Mouse (Mus musculus): ENCODE data around the gene Hnrnpk. TPM values are rescaled to one million over a fixed set of nuclear protein-coding genes. Genes with fewer than 3 reads are reported as not detected.
"Not testable (repeated sequence)": the region's sequence is repeated elsewhere in the genome, so short reads cannot be mapped to it uniquely, and the experiment has no call there.

The Hnrnpk gene
- total and polyA plus RNA-seq, 3 experiments = 411 to 1,549 (median 1,174) TPM

- Histone ChIP-seq H3K4me3 (replicated peaks in 1 of 3; ENCODE audit: low read depth in 2 of 3, low read length in 2 of 3, poor library complexity in 1 of 3) (peak overlapping the region; percentile 87 to 96 (median 89)), H3K9me3 (replicated peaks; ENCODE audit: low read length) (no peaks in the 10 kb centered on the region), H3K27me3 (replicated peaks) (no peaks in the 10 kb centered on the region), H3K79me2 (replicated peaks; ENCODE audit: control insufficient read depth, extremely low read depth, insufficient read depth, poor library complexity, severe bottlenecking) (peaks cover 51% of the 10 kb centered on the region), H3K4me2 (ENCODE audit: insufficient read depth, low read depth, poor library complexity, severe bottlenecking) (peak overlapping the region; percentile 66; the same call in 1 of the 2 replicates), H3K9ac (ENCODE audit: insufficient read depth, low read depth) (peak overlapping the region; percentile 91), H3K27ac (ENCODE audit: insufficient read depth, low read depth) (no peak overlapping the region), H3K4me1 (ENCODE audit: control insufficient read depth in 1 of 2, insufficient read depth in 2 of 2) (peaks cover 0 to 21% of the 10 kb centered on the region in 2 experiments; a peak in 2 of 4 replicates), H3K36me3 (replicated peaks in 1 of 2; ENCODE audit: control insufficient read depth in 1 of 2, insufficient read depth in 1 of 2, low read length in 1 of 2) (peaks cover 18 to 36% of the 10 kb centered on the region in 2 experiments)
- peak; percentile 36 for DNase-seq (ENCODE audit: extremely low read depth)
- in situ Hi-C loops (cut with MboI; ENCODE audit: low pct_ligation_motif_present, low pct_unique_long_range_greater_than_20kb, low sequenced_read_pairs) = no loop called here
- no peak for TF ChIP-seq HCFC1 (IDR thresholded peaks at IDR 0.05; ENCODE audit: low read depth, low read length)
- TF ChIP-seq ZKSCAN1 (IDR thresholded peaks at IDR 0.05; ENCODE audit: borderline replicate concordance, low read depth, low read length) = no peak
- TF ChIP-seq EP300 (IDR thresholded peaks at IDR 0.05; ENCODE audit: low read length) = no peak
- no peak for TF ChIP-seq ZNF384 (IDR thresholded peaks at IDR 0.05; ENCODE audit: low read depth, low read length)
- TF ChIP-seq CHD2 (IDR thresholded peaks at IDR 0.05; ENCODE audit: low read length) = no peak
- TF ChIP-seq ZC3H11A (IDR thresholded peaks at IDR 0.05; ENCODE audit: low read depth, low read length) = no peak
- TF ChIP-seq POLR2A (IDR thresholded peaks at IDR 0.05; ENCODE audit: low read depth, low read length) = no peak
- TF ChIP-seq RCOR1 (conservative IDR thresholded peaks at IDR 0.05; ENCODE audit: low read depth, low read length) = no peak
- TF ChIP-seq POLR2AphosphoS2 (IDR thresholded peaks at IDR 0.05; ENCODE audit: low read depth, low read length) = no peak
- TF ChIP-seq NELFE (IDR thresholded peaks at IDR 0.05; ENCODE audit: low read depth, low read length) = no peak
- no peak for TF ChIP-seq BHLHE40 (IDR thresholded peaks at IDR 0.05; ENCODE audit: low read depth, low read length)
- TF ChIP-seq KAT2A (IDR thresholded peaks at IDR 0.05; ENCODE audit: insufficient replicate concordance, low read length) = no peak
- dilution Hi-C loops (cut with MboI; ENCODE audit: extremely low pct_ligation_motif_present, extremely low pct_unique_long_range_greater_than_20kb, low sequenced_read_pairs) = no loop called here
Measured at GRCm38 (mm10) chr13:58400576-58400975, 2.6 kb downstream of the Hnrnpk start.

GRCm38 (mm10) chr13:58397651-58398050 is 5.5 kb downstream of the Hnrnpk start:
- Histone ChIP-seq H3K9ac (ENCODE audit: insufficient read depth, low read depth) (no peak overlapping the region), H3K27me3 (replicated peaks) (no peaks in the 10 kb centered on the region), H3K9me3 (replicated peaks; ENCODE audit: low read length) (no peaks in the 10 kb centered on the region), H3K27ac (ENCODE audit: insufficient read depth, low read depth) (no peak overlapping the region), H3K4me2 (ENCODE audit: insufficient read depth, low read depth, poor library complexity, severe bottlenecking) (no peak overlapping the region), H3K4me3 (replicated peaks in 1 of 3; ENCODE audit: low read depth in 2 of 3, low read length in 2 of 3, poor library complexity in 1 of 3) (no peak overlapping the region), H3K4me1 (ENCODE audit: control insufficient read depth in 1 of 2, insufficient read depth in 2 of 2) (peaks cover 0 to 15% of the 10 kb centered on the region in 2 experiments; a peak in 2 of 4 replicates), H3K36me3 (replicated peaks in 1 of 2; ENCODE audit: control insufficient read depth in 1 of 2, insufficient read depth in 1 of 2, low read length in 1 of 2) (peaks cover 35 to 62% of the 10 kb centered on the region in 2 experiments), H3K79me2 (replicated peaks; ENCODE audit: control insufficient read depth, extremely low read depth, insufficient read depth, poor library complexity, severe bottlenecking) (peaks cover 45% of the 10 kb centered on the region)
- dilution Hi-C loops (cut with MboI; ENCODE audit: extremely low pct_ligation_motif_present, extremely low pct_unique_long_range_greater_than_20kb, low sequenced_read_pairs) (no loop called here), in situ Hi-C loops (cut with MboI; ENCODE audit: low pct_ligation_motif_present, low pct_unique_long_range_greater_than_20kb, low sequenced_read_pairs) (loop anchor here (25.0 kb wide), 1 partner anchor 160 kb away; no protein-coding TSS in a partner anchor)
- TF ChIP-seq POLR2A (IDR thresholded peaks at IDR 0.05; ENCODE audit: low read depth, low read length) = 0 out of 2 replicates have a peak, but pooled peaks have one; percentile 15
- no peak for TF ChIP-seq MXI1 (IDR thresholded peaks at IDR 0.05; ENCODE audit: low read depth, low read length)
- DNase-seq (ENCODE audit: extremely low read depth) = no peak

- H3K27ac ChIP-seq (ENCODE audit: insufficient read depth, low read depth); H3K9ac ChIP-seq (ENCODE audit: insufficient read depth, low read depth); H3K4me2 ChIP-seq (ENCODE audit: insufficient read depth, low read depth, poor library complexity, severe bottlenecking); H3K4me3 ChIP-seq (replicated peaks in 1 of 3; ENCODE audit: low read depth in 2 of 3, low read length in 2 of 3, poor library complexity in 1 of 3); H3K27me3 ChIP-seq (replicated peaks); dilution Hi-C loops (cut with MboI; ENCODE audit: extremely low pct_ligation_motif_present, extremely low pct_unique_long_range_greater_than_20kb, low sequenced_read_pairs); DNase-seq (ENCODE audit: extremely low read depth); H3K9me3 ChIP-seq (replicated peaks; ENCODE audit: low read length): not testable (repeated sequence)
- in situ Hi-C loops (cut with MboI; ENCODE audit: low pct_ligation_motif_present, low pct_unique_long_range_greater_than_20kb, low sequenced_read_pairs) = loop anchor here (25.0 kb wide), 1 partner anchor 157 kb away; no protein-coding TSS in a partner anchor
- peaks cover 26% of the 10 kb centered on the region for H3K79me2 ChIP-seq (replicated peaks; ENCODE audit: control insufficient read depth, extremely low read depth, insufficient read depth, poor library complexity, severe bottlenecking)
- H3K4me1 ChIP-seq (ENCODE audit: control insufficient read depth in 1 of 2, insufficient read depth in 2 of 2) = peaks cover 0 to 10% of the 10 kb centered on the region in 2 experiments; a peak in 2 of 4 replicates
- peaks cover 45 to 84% of the 10 kb centered on the region in 2 experiments for H3K36me3 ChIP-seq (replicated peaks in 1 of 2; ENCODE audit: control insufficient read depth in 1 of 2, insufficient read depth in 1 of 2, low read length in 1 of 2)
Measured at GRCm38 (mm10) chr13:58394392-58394791, 8.8 kb downstream of the Hnrnpk start.

All from CH12.LX (cell line).